Mouse (Mus musculus): ENCODE measurements around the gene Erc2.

DNA sequence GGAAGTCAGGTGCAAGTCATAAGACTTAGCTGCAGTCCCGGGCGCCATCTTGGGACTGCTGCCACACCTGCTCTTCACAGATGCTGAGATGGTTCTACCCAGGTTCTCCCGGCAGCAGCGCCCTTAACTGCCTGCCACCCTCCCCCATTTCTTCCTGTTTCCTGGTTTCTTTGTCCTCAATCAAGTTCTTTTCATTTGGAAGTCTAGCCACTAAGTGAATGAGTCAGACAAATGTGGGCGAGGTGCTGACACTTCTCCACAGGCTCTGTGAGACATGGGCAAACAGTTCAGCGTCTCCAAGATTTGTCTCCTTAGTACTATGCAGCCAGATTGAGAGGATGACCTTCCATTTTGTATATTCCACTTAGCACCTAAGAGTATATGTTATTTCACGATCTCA lies 30.1 kb upstream of the Erc2 start:
- TF ChIP-seq POLR2A (IDR thresholded peaks at IDR 0.05; ENCODE audit: low read depth, low read length) = no peak
- TF ChIP-seq CTCF (IDR thresholded peaks at IDR 0.05; ENCODE audit: extremely low read depth, insufficient read length, insufficient replicate concordance, low read depth, low read length) = no peak
